Mouse (Mus musculus): ENCODE results near the gene Irx3.

- TF ChIP-seq CTCF (IDR thresholded peaks at IDR 0.05; ENCODE audit: low read depth, low read length), result no peak
- TF ChIP-seq GATA1 (IDR thresholded peaks at IDR 0.05; ENCODE audit: borderline replicate concordance, low read length), result no peak
Observed at GRCm38 (mm10) chr8:91851359-91851758, 49.5 kb upstream of the Irx3 start.

Data from G1E (cell line).